Mouse (Mus musculus) gastrocnemius, adult 2 months (tissue): ENCODE data around the gene Dmbx1. TPM values are rescaled to one million over a fixed set of nuclear protein-coding genes. Genes with fewer than 3 reads are reported as not detected.

Experiments used
- DNase-seq: peaks from one replicate; pipeline ENCODE4 v3.0.0; 2022
- H3K27ac ChIP-seq: fragments of 200-600 bp; 2 replicates; pipeline ENCODE4 v1.8.1; 2022; ENCODE audit warnings: mild to moderate bottlenecking
- H3K4me3 ChIP-seq: fragments of 200-600 bp; 2 replicates; pipeline ENCODE4 v1.8.1; 2022; ENCODE audit warnings: mild to moderate bottlenecking, moderate library complexity
- CTCF ChIP-seq: fragments of 200-600 bp; IDR thresholded peaks from 2 replicates; pipeline ENCODE4 v1.8.1; 2022; ENCODE audit warnings: antibody characterized with exemption, mild to moderate bottlenecking, moderate library complexity
- intact Hi-C: fragments of 180-260 bp; cut with DNase I; formaldehyde crosslinking; loops from one replicate; pipeline ENCODE4 v1.15.1; 2025
- total RNA-seq, 2 experiments: library from RNA; stranded (reverse); gene quantifications; 2 replicates each; pipeline ENCODE4 v1.2.3; 2021

Dmbx1 gene
- total RNA-seq, 2 experiments from 2014 or later = not detected

- intact Hi-C loops = no loop called here
- no peak for DNase-seq
- TF ChIP-seq CTCF = no peak
- H3K4me3 ChIP-seq = no peak overlapping the region
- no peak overlapping the region for H3K27ac ChIP-seq
Observed at GRCm38 (mm10) chr4:115869512-115870210, 70.1 kb downstream of the Dmbx1 start.

Other genes starting within 250 kb of the Dmbx1 start
- gene Efcab14, start 202.2 kb downstream of the Dmbx1 start, total RNA-seq = 10 to 100 TPM; 35.7 to 49.5 TPM
- gene Tex38, start 158.9 kb downstream of the Dmbx1 start, total RNA-seq = 1 to 10 TPM; 2.3 to 2.8 TPM
- 10 to 100 TPM; 46.9 to 70.1 TPM for gene Atpaf1, start 155.1 kb downstream of the Dmbx1 start, total RNA-seq
- 1 to 10 TPM; 2.3 to 4.0 TPM for gene Mob3c, start 111.8 kb downstream of the Dmbx1 start, total RNA-seq
- 10 to 100 TPM; 24.4 to 28.0 TPM for gene Mknk1, start 100.7 kb downstream of the Dmbx1 start, total RNA-seq
- not detected for gene Kncn, start 55.5 kb downstream of the Dmbx1 start, total RNA-seq
- gene 6430628N08Rik, start 49.3 kb downstream of the Dmbx1 start, total RNA-seq = not detected
- gene Faah, start 78.0 kb upstream of the Dmbx1 start, total RNA-seq = under 1 TPM; 0.20 to 0.22 TPM
- gene Nsun4, start 114.0 kb upstream of the Dmbx1 start, total RNA-seq = 10 to 100 TPM; 12.3 to 16.9 TPM
- 100 to 1,000 TPM; 765 to 991 TPM for gene Uqcrh, start 135.1 kb upstream of the Dmbx1 start, total RNA-seq
- gene Lrrc41, start 135.3 kb upstream of the Dmbx1 start, total RNA-seq = 10 to 100 TPM; 21.2 to 22.1 TPM
- gene Rad54l, start 183.8 kb upstream of the Dmbx1 start, total RNA-seq = under 1 TPM; 0.23 to 0.36 TPM
- gene Pomgnt1, start 183.9 kb upstream of the Dmbx1 start, total RNA-seq = 10 to 100 TPM; 47.9 to 50.7 TPM
- gene Lurap1, start 211.4 kb upstream of the Dmbx1 start, total RNA-seq = 1 to 10 TPM; 4.9 to 6.9 TPM
- under 1 TPM in 1 of 2 experiments, not detected in 1; 0.17 TPM for gene Tspan1, start 227.7 kb upstream of the Dmbx1 start, total RNA-seq
- not detected for gene 1700042G07Rik, start 233.4 kb upstream of the Dmbx1 start, total RNA-seq
- under 1 TPM in 1 of 2 experiments, not detected in 1; 0.47 TPM for gene Gm49337, start 233.5 kb upstream of the Dmbx1 start, total RNA-seq